Mouse (Mus musculus): ENCODE measurements around the gene Prss43. TPM values are rescaled to one million over a fixed set of nuclear protein-coding genes. Genes with fewer than 3 reads are reported as not detected.

Prss43 gene
- not detected in 2 replicates for polyA plus RNA-seq (2011; ENCODE audit: insufficient read depth, insufficient read length, low replicate concordance, missing spikeins)

GRCm38 (mm10) chr9:110826390-110826789 is at the start of gene Prss43:
Prss43 (plus strand) TSS chr9:110826690.
- TF ChIP-seq CTCF (IDR thresholded peaks at IDR 0.05; ENCODE audit: control insufficient read depth, insufficient read depth, low read length): no peak
- TF ChIP-seq POLR2A (IDR thresholded peaks at IDR 0.05; ENCODE audit: borderline replicate concordance, control insufficient read depth, low read depth, low read length): no peak
- 68% methylated on average over 3 of the region's 3 CpGs for WGBS
- no peak within 1 kb of the TSS for H3K27ac ChIP-seq (ENCODE audit: control insufficient read depth, insufficient read depth, low read depth, low read length, poor library complexity)
- no peak within 1 kb of the TSS for H3K4me3 ChIP-seq (replicated peaks; ENCODE audit: control insufficient read depth, low read depth, low read length)
- no peaks in the 10 kb centered on the region for H3K4me1 ChIP-seq (ENCODE audit: control insufficient read depth, insufficient read depth, low read length)

GRCm38 (mm10) chr9:110778100-110778499 is 48.4 kb upstream of the Prss43 start:
- Histone ChIP-seq H3K4me1 (ENCODE audit: control insufficient read depth, insufficient read depth, low read length) (no peaks in the 10 kb centered on the region), H3K27ac (ENCODE audit: control insufficient read depth, insufficient read depth, low read depth, low read length, poor library complexity) (no peak overlapping the region), H3K4me3 (replicated peaks; ENCODE audit: control insufficient read depth, low read depth, low read length) (no peak overlapping the region)
- TF ChIP-seq CTCF (IDR thresholded peaks at IDR 0.05; ENCODE audit: control insufficient read depth, insufficient read depth, low read length) (no peak), POLR2A (IDR thresholded peaks at IDR 0.05; ENCODE audit: borderline replicate concordance, control insufficient read depth, low read depth, low read length) (no peak)
- WGBS: 88% methylated on average over 1 of the region's 1 CpGs

GRCm38 (mm10) chr9:110778559-110778958 is 47.9 kb upstream of the Prss43 start:
- Histone ChIP-seq H3K4me1 (ENCODE audit: control insufficient read depth, insufficient read depth, low read length) (no peaks in the 10 kb centered on the region), H3K4me3 (replicated peaks; ENCODE audit: control insufficient read depth, low read depth, low read length) (no peak overlapping the region), H3K27ac (ENCODE audit: control insufficient read depth, insufficient read depth, low read depth, low read length, poor library complexity) (no peak overlapping the region)
- WGBS: 86% methylated on average over 7 of the region's 7 CpGs
- TF ChIP-seq CTCF (IDR thresholded peaks at IDR 0.05; ENCODE audit: control insufficient read depth, insufficient read depth, low read length) (no peak), POLR2A (IDR thresholded peaks at IDR 0.05; ENCODE audit: borderline replicate concordance, control insufficient read depth, low read depth, low read length) (no peak)

- H3K27ac ChIP-seq (ENCODE audit: control insufficient read depth, insufficient read depth, low read depth, low read length, poor library complexity): no peak overlapping the region
- 65% methylated on average over 5 of the region's 5 CpGs for WGBS
- no peak overlapping the region for H3K4me3 ChIP-seq (replicated peaks; ENCODE audit: control insufficient read depth, low read depth, low read length)
- TF ChIP-seq POLR2A (IDR thresholded peaks at IDR 0.05; ENCODE audit: borderline replicate concordance, control insufficient read depth, low read depth, low read length): no peak
- peak; percentile 27; the same call in 1 of the 2 replicates for TF ChIP-seq CTCF (IDR thresholded peaks at IDR 0.05; ENCODE audit: control insufficient read depth, insufficient read depth, low read length)
- H3K4me1 ChIP-seq (ENCODE audit: control insufficient read depth, insufficient read depth, low read length): no peaks in the 10 kb centered on the region
Measured at GRCm38 (mm10) chr9:110779242-110779913, 47.1 kb upstream of the Prss43 start.

- TF ChIP-seq POLR2A (IDR thresholded peaks at IDR 0.05; ENCODE audit: borderline replicate concordance, control insufficient read depth, low read depth, low read length) (no peak), CTCF (IDR thresholded peaks at IDR 0.05; ENCODE audit: control insufficient read depth, insufficient read depth, low read length) (peak; percentile 83)
- Histone ChIP-seq H3K27ac (ENCODE audit: control insufficient read depth, insufficient read depth, low read depth, low read length, poor library complexity) (no peak overlapping the region), H3K4me1 (ENCODE audit: control insufficient read depth, insufficient read depth, low read length) (no peaks in the 10 kb centered on the region), H3K4me3 (replicated peaks; ENCODE audit: control insufficient read depth, low read depth, low read length) (peak overlapping the region; percentile 0)
- WGBS: under 1% methylated on average over 42 of the region's 43 CpGs
Measured at GRCm38 (mm10) chr9:110781256-110781721, 45.2 kb upstream of the Prss43 start.

- H3K4me1 ChIP-seq (ENCODE audit: control insufficient read depth, insufficient read depth, low read length): no peaks in the 10 kb centered on the region
- WGBS: 4% methylated on average over 23 of the region's 23 CpGs
- H3K27ac ChIP-seq (ENCODE audit: control insufficient read depth, insufficient read depth, low read depth, low read length, poor library complexity): no peak overlapping the region
- no peak for TF ChIP-seq POLR2A (IDR thresholded peaks at IDR 0.05; ENCODE audit: borderline replicate concordance, control insufficient read depth, low read depth, low read length)
- no peak for TF ChIP-seq CTCF (IDR thresholded peaks at IDR 0.05; ENCODE audit: control insufficient read depth, insufficient read depth, low read length)
- no peak overlapping the region for H3K4me3 ChIP-seq (replicated peaks; ENCODE audit: control insufficient read depth, low read depth, low read length)
Measured at GRCm38 (mm10) chr9:110781731-110782130, 44.8 kb upstream of the Prss43 start.

- H3K4me1 ChIP-seq (ENCODE audit: control insufficient read depth, insufficient read depth, low read length): no peaks in the 10 kb centered on the region
- WGBS: 40% methylated on average over 1 of the region's 1 CpGs
- H3K4me3 ChIP-seq (replicated peaks; ENCODE audit: control insufficient read depth, low read depth, low read length): no peak overlapping the region
- H3K27ac ChIP-seq (ENCODE audit: control insufficient read depth, insufficient read depth, low read depth, low read length, poor library complexity): no peak overlapping the region
- TF ChIP-seq POLR2A (IDR thresholded peaks at IDR 0.05; ENCODE audit: borderline replicate concordance, control insufficient read depth, low read depth, low read length): no peak
- no peak for TF ChIP-seq CTCF (IDR thresholded peaks at IDR 0.05; ENCODE audit: control insufficient read depth, insufficient read depth, low read length)
Measured at GRCm38 (mm10) chr9:110783611-110784010, 42.9 kb upstream of the Prss43 start.

- 74% methylated on average over 3 of the region's 3 CpGs for WGBS
- H3K4me1 ChIP-seq (ENCODE audit: control insufficient read depth, insufficient read depth, low read length): no peaks in the 10 kb centered on the region
- H3K4me3 ChIP-seq (replicated peaks; ENCODE audit: control insufficient read depth, low read depth, low read length): no peak overlapping the region
- no peak for TF ChIP-seq POLR2A (IDR thresholded peaks at IDR 0.05; ENCODE audit: borderline replicate concordance, control insufficient read depth, low read depth, low read length)
- no peak for TF ChIP-seq CTCF (IDR thresholded peaks at IDR 0.05; ENCODE audit: control insufficient read depth, insufficient read depth, low read length)
- H3K27ac ChIP-seq (ENCODE audit: control insufficient read depth, insufficient read depth, low read depth, low read length, poor library complexity): no peak overlapping the region
Measured at GRCm38 (mm10) chr9:110788169-110788568, 38.3 kb upstream of the Prss43 start.

Measured in bone marrow, adult 2 months (tissue).